Mouse (Mus musculus): ENCODE measurements around the gene Dnajc24. TPM values are rescaled to one million over a fixed set of nuclear protein-coding genes. Genes with fewer than 3 reads are reported as not detected.
A peak's percentile ranks its signal among the peaks of the same experiment; 100 is the strongest.

Dnajc24 gene
- polyA plus RNA-seq (2015; fragmentation: Nextera tagmentation; extraction: Ambion mirVana) = 32.5 and 33.9 TPM in 2 replicates

GRCm38 (mm10) chr2:106002835-106003739, at the start of gene Dnajc24:
Gene Dnajc24 (minus strand): TSS chr2:106003549.
- Histone ChIP-seq H3K4me3 (replicated peaks) (peak within 1 kb of the TSS; percentile 85), H3K36me3 (0 out of 2 replicates have a peak, but pooled peaks cover 4% of the 10 kb centered on the region), H3K4me1 (no peaks in the 10 kb centered on the region), H3K27me3 (no peaks in the 10 kb centered on the region), H3K9me3 (replicated peaks) (no peaks in the 10 kb centered on the region), H3K4me2 (replicated peaks) (peak within 1 kb of the TSS; percentile 57), H3K9ac (peak within 1 kb of the TSS; percentile 83), H3K27ac (replicated peaks) (peak within 1 kb of the TSS; percentile 80)
- WGBS = 2% methylated on average over 44 of the region's 44 CpGs
- peak; percentile 93 for ATAC-seq (ENCODE audit: insufficient number of reproducible peaks, low FRiP score, low TSS enrichment, low read depth)

- Histone ChIP-seq H3K36me3 (no peaks in the 10 kb centered on the region), H3K27ac (replicated peaks) (no peak overlapping the region), H3K4me1 (no peaks in the 10 kb centered on the region), H3K4me2 (replicated peaks) (no peak overlapping the region), H3K27me3 (no peaks in the 10 kb centered on the region), H3K4me3 (replicated peaks) (no peak overlapping the region), H3K9ac (no peak overlapping the region), H3K9me3 (replicated peaks) (no peaks in the 10 kb centered on the region)
- WGBS = 58% methylated on average over 4 of the region's 4 CpGs
- no peak for ATAC-seq (ENCODE audit: insufficient number of reproducible peaks, low FRiP score, low TSS enrichment, low read depth)
Measured at GRCm38 (mm10) chr2:106046686-106047085, 43.3 kb upstream of the Dnajc24 start.

- Histone ChIP-seq H3K4me3 (replicated peaks) (no peak overlapping the region), H3K4me1 (no peaks in the 10 kb centered on the region), H3K9ac (no peak overlapping the region), H3K36me3 (no peaks in the 10 kb centered on the region), H3K27ac (replicated peaks) (no peak overlapping the region), H3K4me2 (replicated peaks) (no peak overlapping the region), H3K9me3 (replicated peaks) (no peaks in the 10 kb centered on the region), H3K27me3 (no peaks in the 10 kb centered on the region)
- 74% methylated on average over 7 of the region's 7 CpGs for WGBS
- ATAC-seq (ENCODE audit: insufficient number of reproducible peaks, low FRiP score, low TSS enrichment, low read depth) = no peak
Measured at GRCm38 (mm10) chr2:106042495-106042894, 39.1 kb upstream of the Dnajc24 start.

GRCm38 (mm10) chr2:106041961-106042360, 38.6 kb upstream of the Dnajc24 start:
- WGBS = 78% methylated on average over 5 of the region's 5 CpGs

GRCm38 (mm10) chr2:106038286-106038685, 34.9 kb upstream of the Dnajc24 start:
- WGBS = 41% methylated on average over 4 of the region's 4 CpGs
- Histone ChIP-seq H3K4me3 (replicated peaks) (no peak overlapping the region), H3K27me3 (no peaks in the 10 kb centered on the region)

More at GRCm38 (mm10) chr2:106041961-106042360, 38.6 kb upstream of the Dnajc24 start:
- no peaks in the 10 kb centered on the region for H3K27me3 ChIP-seq
- ATAC-seq (ENCODE audit: insufficient number of reproducible peaks, low FRiP score, low TSS enrichment, low read depth) = no peak
- no peak overlapping the region for H3K9ac ChIP-seq
- H3K4me2 ChIP-seq (replicated peaks) = no peak overlapping the region
- no peaks in the 10 kb centered on the region for H3K4me1 ChIP-seq
- H3K36me3 ChIP-seq = no peaks in the 10 kb centered on the region
- H3K9me3 ChIP-seq (replicated peaks) = no peaks in the 10 kb centered on the region
- no peak overlapping the region for H3K27ac ChIP-seq (replicated peaks)
- H3K4me3 ChIP-seq (replicated peaks) = no peak overlapping the region

GRCm38 (mm10) chr2:106024895-106025294, 21.5 kb upstream of the Dnajc24 start:
- no peaks in the 10 kb centered on the region for H3K4me1 ChIP-seq
- no peaks in the 10 kb centered on the region for H3K9me3 ChIP-seq (replicated peaks)
- no peak overlapping the region for H3K9ac ChIP-seq
- no peak overlapping the region for H3K27ac ChIP-seq (replicated peaks)
- H3K27me3 ChIP-seq = no peaks in the 10 kb centered on the region
- WGBS = 62% methylated on average over 3 of the region's 3 CpGs
- H3K4me3 ChIP-seq (replicated peaks) = no peak overlapping the region
- H3K36me3 ChIP-seq = no peaks in the 10 kb centered on the region
- H3K4me2 ChIP-seq (replicated peaks) = no peak overlapping the region
- ATAC-seq (ENCODE audit: insufficient number of reproducible peaks, low FRiP score, low TSS enrichment, low read depth) = no peak

More at GRCm38 (mm10) chr2:106038286-106038685, 34.9 kb upstream of the Dnajc24 start:
- Histone ChIP-seq H3K4me2 (replicated peaks) (no peak overlapping the region), H3K9me3 (replicated peaks) (no peaks in the 10 kb centered on the region), H3K4me1 (no peaks in the 10 kb centered on the region), H3K36me3 (no peaks in the 10 kb centered on the region), H3K9ac (no peak overlapping the region), H3K27ac (replicated peaks) (no peak overlapping the region)
- ATAC-seq (ENCODE audit: insufficient number of reproducible peaks, low FRiP score, low TSS enrichment, low read depth) = no peak

GRCm38 (mm10) chr2:106008415-106008814, 5.1 kb upstream of the Dnajc24 start:
- Histone ChIP-seq H3K4me3 (replicated peaks) (no peak overlapping the region), H3K9me3 (replicated peaks) (no peaks in the 10 kb centered on the region), H3K9ac (no peak overlapping the region), H3K27ac (replicated peaks) (no peak overlapping the region), H3K4me2 (replicated peaks) (no peak overlapping the region), H3K27me3 (no peaks in the 10 kb centered on the region), H3K36me3 (no peaks in the 10 kb centered on the region), H3K4me1 (no peaks in the 10 kb centered on the region)
- ATAC-seq (ENCODE audit: insufficient number of reproducible peaks, low FRiP score, low TSS enrichment, low read depth) = no peak
- WGBS = 82% methylated on average over 2 of the region's 2 CpGs

GRCm38 (mm10) chr2:105987999-105988398, 15.3 kb downstream of the Dnajc24 start:
- no peak overlapping the region for H3K4me2 ChIP-seq (replicated peaks)
- H3K9ac ChIP-seq = no peak overlapping the region
- H3K9me3 ChIP-seq (replicated peaks) = no peaks in the 10 kb centered on the region
- H3K27me3 ChIP-seq = no peaks in the 10 kb centered on the region
- no peaks in the 10 kb centered on the region for H3K36me3 ChIP-seq
- no peak overlapping the region for H3K4me3 ChIP-seq (replicated peaks)
- WGBS = 7% methylated on average over 2 of the region's 2 CpGs
- no peak overlapping the region for H3K27ac ChIP-seq (replicated peaks)
- ATAC-seq (ENCODE audit: insufficient number of reproducible peaks, low FRiP score, low TSS enrichment, low read depth) = no peak
- no peaks in the 10 kb centered on the region for H3K4me1 ChIP-seq

- Histone ChIP-seq H3K27ac (replicated peaks) (no peak overlapping the region), H3K4me2 (replicated peaks) (no peak overlapping the region), H3K9me3 (replicated peaks) (no peaks in the 10 kb centered on the region), H3K9ac (no peak overlapping the region), H3K4me1 (no peaks in the 10 kb centered on the region), H3K4me3 (replicated peaks) (no peak overlapping the region), H3K36me3 (no peaks in the 10 kb centered on the region), H3K27me3 (no peaks in the 10 kb centered on the region)
- WGBS = 33% methylated on average over 1 of the region's 1 CpGs
- ATAC-seq (ENCODE audit: insufficient number of reproducible peaks, low FRiP score, low TSS enrichment, low read depth) = no peak; the same call in 1 of the 2 replicates
Measured at GRCm38 (mm10) chr2:105987131-105987530, 16.2 kb downstream of the Dnajc24 start.

GRCm38 (mm10) chr2:105985206-105985605, 18.1 kb downstream of the Dnajc24 start:
- Histone ChIP-seq H3K4me1 (no peaks in the 10 kb centered on the region), H3K9me3 (replicated peaks) (no peaks in the 10 kb centered on the region), H3K27ac (replicated peaks) (no peak overlapping the region), H3K4me3 (replicated peaks) (no peak overlapping the region), H3K4me2 (replicated peaks) (no peak overlapping the region), H3K36me3 (no peaks in the 10 kb centered on the region), H3K9ac (no peak overlapping the region), H3K27me3 (no peaks in the 10 kb centered on the region)
- WGBS = 49% methylated on average over 7 of the region's 7 CpGs
- no peak for ATAC-seq (ENCODE audit: insufficient number of reproducible peaks, low FRiP score, low TSS enrichment, low read depth)

- Histone ChIP-seq H3K4me3 (replicated peaks) (no peak overlapping the region), H3K4me1 (no peaks in the 10 kb centered on the region), H3K9ac (no peak overlapping the region), H3K27me3 (no peaks in the 10 kb centered on the region), H3K27ac (replicated peaks) (no peak overlapping the region), H3K4me2 (replicated peaks) (no peak overlapping the region), H3K36me3 (no peaks in the 10 kb centered on the region), H3K9me3 (replicated peaks) (no peaks in the 10 kb centered on the region)
- ATAC-seq (ENCODE audit: insufficient number of reproducible peaks, low FRiP score, low TSS enrichment, low read depth) = no peak
- WGBS = 86% methylated on average over 2 of the region's 2 CpGs
Measured at GRCm38 (mm10) chr2:105978065-105978464, 25.3 kb downstream of the Dnajc24 start.

Data from embryonic facial prominence, embryonic 15.5 days (tissue).